Mouse (Mus musculus) heart, embryonic 14.5 days (tissue): Measurements from ENCODE around the gene Midn. TPM values are rescaled to one million over a fixed set of nuclear protein-coding genes. Genes with fewer than 3 reads are reported as not detected.

Experiments used
- ATAC-seq: fragments of 200-750 bp; cut with Nextera tagmentation; 2 replicates; pipeline ENCODE4 v1.8.0; 2017; ENCODE audit warnings: low read depth, moderate TSS enrichment; ENCODE audit not compliant: insufficient number of reproducible peaks, insufficient read depth, low FRiP score
- H3K27ac ChIP-seq, 2 experiments: fragments of 200-500 bp in 1 of 2; fragments of 300-500 bp in 1 of 2; sonication (generic) in 1 of 2; replicated peaks in 1 of 2; 2 replicates each; pipeline ENCODE4 v1.5.1; 2012 to 2014; ENCODE audit warnings: low read depth in 2 of 2, low read length in 2 of 2, control low read depth in 1 of 2, mild to moderate bottlenecking in 1 of 2, mixed read lengths in 1 of 2; ENCODE audit not compliant: control insufficient read depth in 1 of 2, insufficient read depth in 1 of 2
- H3K27me3 ChIP-seq: fragments of 300-500 bp; sonication (generic); 2 replicates; pipeline ENCODE4 v1.6.1; 2014; ENCODE audit warnings: mild to moderate bottlenecking, low read length, control low read depth; ENCODE audit not compliant: control insufficient read depth, insufficient read depth
- H3K36me3 ChIP-seq: fragments of 300-500 bp; sonication (generic); 2 replicates; pipeline ENCODE4 v1.6.1; 2014; ENCODE audit warnings: mild to moderate bottlenecking, control low read depth, low read length, mixed read lengths; ENCODE audit not compliant: control insufficient read depth, insufficient read depth
- H3K4me1 ChIP-seq, 2 experiments: fragments of 200-500 bp in 1 of 2; fragments of 300-500 bp in 1 of 2; sonication (generic) in 1 of 2; 2 replicates each; pipeline ENCODE4 v1.6.1; 2012 to 2014; ENCODE audit warnings: low read length in 2 of 2, control low read depth in 1 of 2, mixed read lengths in 1 of 2; ENCODE audit not compliant: control insufficient read depth in 2 of 2, insufficient read depth in 2 of 2
- H3K4me2 ChIP-seq: fragments of 300-500 bp; sonication (generic); 2 replicates; pipeline ENCODE4 v1.6.1; 2014; ENCODE audit warnings: mild to moderate bottlenecking, low read length
- H3K4me3 ChIP-seq, 2 experiments: fragments of 200-500 bp in 1 of 2; fragments of 300-500 bp in 1 of 2; sonication (generic) in 1 of 2; 2 replicates each; pipeline ENCODE4 v1.5.1; 2012 to 2014; ENCODE audit warnings: low read length in 2 of 2, mild to moderate bottlenecking in 2 of 2, control low read depth in 1 of 2, low read depth in 1 of 2, moderate library complexity in 1 of 2; ENCODE audit not compliant: control insufficient read depth in 1 of 2, insufficient read depth in 1 of 2
- H3K9ac ChIP-seq: fragments of 300-500 bp; sonication (generic); 2 replicates; pipeline ENCODE4 v1.6.1; 2014; ENCODE audit warnings: mild to moderate bottlenecking, low read length
- H3K9me3 ChIP-seq: fragments of 300-500 bp; sonication (generic); 2 replicates; pipeline ENCODE4 v1.6.1; 2016; ENCODE audit warnings: low read length, control low read depth; ENCODE audit not compliant: control insufficient read depth
- WGBS: fragments of 180-500 bp; shearing (Covaris S2); extraction: QIAGEN DNeasy Blood & Tissue Kit; methylation state at CpG from one replicate; pipeline ENCODE4 v1.1.7; 2014; 5-methylcytosine and 5-hydroxymethylcytosine counted together
- polyA plus RNA-seq: library from polyadenylated mRNA; unstranded; fragments of >200 nt; fragmentation: Nextera tagmentation; extraction: Ambion mirVana; gene quantifications from 2 replicates; pipeline ENCODE4 v1.2.1, GENCODE M21; 2014

Midn gene
- polyA plus RNA-seq, 1 experiment from 2014 or later, result 25.8 TPM

GRCm38 (mm10) chr10:80105926-80106325, 42.1 kb upstream of the Midn start:
- no peak overlapping the region for H3K27ac ChIP-seq

GRCm38 (mm10) chr10:80107678-80108077, 40.4 kb upstream of the Midn start:
- Histone ChIP-seq H3K36me3 (no peaks in the 10 kb centered on the region), H3K9me3 (no peaks in the 10 kb centered on the region), H3K4me1 (peaks cover under 1 to 5% of the 10 kb centered on the region in 2 experiments; a peak in 1 of 4 replicates), H3K27me3 (no peaks in the 10 kb centered on the region), H3K9ac (no peak overlapping the region), H3K27ac (no peak overlapping the region), H3K4me2 (no peak overlapping the region), H3K4me3 (no peak overlapping the region)
- no peak; the same call in 1 of the 2 replicates for ATAC-seq
- 45% methylated on average over 6 of the region's 6 CpGs for WGBS

More at GRCm38 (mm10) chr10:80105926-80106325, 42.1 kb upstream of the Midn start:
- H3K4me2 ChIP-seq, result no peak overlapping the region
- WGBS, result 64% methylated on average over 5 of the region's 5 CpGs
- no peak overlapping the region for H3K4me3 ChIP-seq
- peaks cover 11 to 16% of the 10 kb centered on the region in 2 experiments for H3K4me1 ChIP-seq
- no peaks in the 10 kb centered on the region for H3K36me3 ChIP-seq
- H3K9me3 ChIP-seq, result no peaks in the 10 kb centered on the region
- no peaks in the 10 kb centered on the region for H3K27me3 ChIP-seq
- H3K9ac ChIP-seq, result no peak overlapping the region
- ATAC-seq, result no peak

GRCm38 (mm10) chr10:80114341-80115284, 33.5 kb upstream of the Midn start:
- no peaks in the 10 kb centered on the region for H3K27me3 ChIP-seq
- peak overlapping the region; percentile 89 for H3K27ac ChIP-seq
- peak overlapping the region; percentile 62 to 90 for H3K4me3 ChIP-seq
- H3K4me1 ChIP-seq, result peaks cover 13 to 32% of the 10 kb centered on the region in 2 experiments
- WGBS, result 3% methylated on average over 27 of the region's 27 CpGs
- ATAC-seq, result peak; percentile 59
- H3K9ac ChIP-seq, result peak overlapping the region; percentile 79
- no peaks in the 10 kb centered on the region for H3K9me3 ChIP-seq
- H3K36me3 ChIP-seq, result peaks cover 20% of the 10 kb centered on the region
- peak overlapping the region; percentile 65 for H3K4me2 ChIP-seq

GRCm38 (mm10) chr10:80115290-80115943, 32.7 kb upstream of the Midn start, which contains the start of gene Stk11:
Gene Stk11 (plus strand): TSS chr10:80115803.
- Histone ChIP-seq H3K9me3 (no peaks in the 10 kb centered on the region), H3K27ac (peak within 1 kb of the TSS; percentile 89), H3K36me3 (peaks cover 21% of the 10 kb centered on the region), H3K4me2 (peak within 1 kb of the TSS; percentile 93), H3K9ac (peak within 1 kb of the TSS; percentile 92), H3K4me1 (peaks cover 16 to 40% of the 10 kb centered on the region in 2 experiments), H3K27me3 (no peaks in the 10 kb centered on the region), H3K4me3 (peak within 1 kb of the TSS; percentile 90 to 92)
- peak; percentile 98 for ATAC-seq
- WGBS, result under 1% methylated on average over 70 of the region's 70 CpGs

- WGBS, result under 1% methylated on average over 63 of the region's 63 CpGs
- H3K27ac ChIP-seq, result peak overlapping the region; percentile 63 to 81
- peaks cover 26% of the 10 kb centered on the region for H3K36me3 ChIP-seq
- H3K4me2 ChIP-seq, result peak overlapping the region; percentile 93
- no peaks in the 10 kb centered on the region for H3K27me3 ChIP-seq
- H3K4me3 ChIP-seq, result peak overlapping the region; percentile 90 to 92
- no peak for ATAC-seq
- peak overlapping the region; percentile 92 for H3K9ac ChIP-seq
- H3K4me1 ChIP-seq, result peaks cover 16 to 44% of the 10 kb centered on the region in 2 experiments
- H3K9me3 ChIP-seq, result no peaks in the 10 kb centered on the region
Observed at GRCm38 (mm10) chr10:80115944-80116335, 32.1 kb upstream of the Midn start.

- Histone ChIP-seq H3K4me2 (peak overlapping the region; percentile 93), H3K27me3 (no peaks in the 10 kb centered on the region), H3K4me1 (peaks cover 16 to 44% of the 10 kb centered on the region in 2 experiments), H3K9ac (peak overlapping the region; percentile 92), H3K4me3 (peak overlapping the region; percentile 90 to 92), H3K27ac (peak overlapping the region in 1 of 2 experiments; percentile 81; a peak in 2 of 4 replicates), H3K9me3 (no peaks in the 10 kb centered on the region), H3K36me3 (peaks cover 32% of the 10 kb centered on the region)
- ATAC-seq, result no peak
- WGBS, result 1% methylated on average over 27 of the region's 27 CpGs
Observed at GRCm38 (mm10) chr10:80116563-80116926, 31.5 kb upstream of the Midn start.

GRCm38 (mm10) chr10:80116927-80117691, 31.0 kb upstream of the Midn start:
- 2% methylated on average over 30 of the region's 30 CpGs for WGBS
- H3K27ac ChIP-seq, result peak overlapping the region in 1 of 2 experiments; percentile 81; a peak in 2 of 4 replicates
- H3K9me3 ChIP-seq, result no peaks in the 10 kb centered on the region
- ATAC-seq, result no peak
- peak overlapping the region; percentile 93 for H3K4me2 ChIP-seq
- H3K27me3 ChIP-seq, result no peaks in the 10 kb centered on the region
- peak overlapping the region; percentile 90 to 92 for H3K4me3 ChIP-seq
- peaks cover 16 to 44% of the 10 kb centered on the region in 2 experiments for H3K4me1 ChIP-seq
- peak overlapping the region; percentile 92 for H3K9ac ChIP-seq
- peaks cover 38% of the 10 kb centered on the region for H3K36me3 ChIP-seq
